Mouse (Mus musculus) splenic B cell, adult 2 months (primary cell): ENCODE measurements around the gene Zfp410.
A peak's percentile ranks its signal among the peaks of the same experiment; 100 is the strongest.

Source experiments
- DNase-seq: peaks from one replicate; pipeline ENCODE4 v3.0.0-alpha.2; 2011; ENCODE audit warnings: low read depth, low spot score
- H3K27me3 ChIP-seq: 2 replicates; pipeline ENCODE4 v1.6.1; 2012; ENCODE audit warnings: mild to moderate bottlenecking, low read length, moderate library complexity, mixed read lengths; ENCODE audit not compliant: control insufficient read depth, poor library complexity, insufficient read depth, severe bottlenecking
- H3K36me3 ChIP-seq: 2 replicates; pipeline ENCODE4 v1.6.1; 2012; ENCODE audit warnings: mild to moderate bottlenecking, low read length, moderate library complexity, mixed read lengths; ENCODE audit not compliant: control insufficient read depth, poor library complexity, insufficient read depth, severe bottlenecking

The Zfp410 gene

DNA sequence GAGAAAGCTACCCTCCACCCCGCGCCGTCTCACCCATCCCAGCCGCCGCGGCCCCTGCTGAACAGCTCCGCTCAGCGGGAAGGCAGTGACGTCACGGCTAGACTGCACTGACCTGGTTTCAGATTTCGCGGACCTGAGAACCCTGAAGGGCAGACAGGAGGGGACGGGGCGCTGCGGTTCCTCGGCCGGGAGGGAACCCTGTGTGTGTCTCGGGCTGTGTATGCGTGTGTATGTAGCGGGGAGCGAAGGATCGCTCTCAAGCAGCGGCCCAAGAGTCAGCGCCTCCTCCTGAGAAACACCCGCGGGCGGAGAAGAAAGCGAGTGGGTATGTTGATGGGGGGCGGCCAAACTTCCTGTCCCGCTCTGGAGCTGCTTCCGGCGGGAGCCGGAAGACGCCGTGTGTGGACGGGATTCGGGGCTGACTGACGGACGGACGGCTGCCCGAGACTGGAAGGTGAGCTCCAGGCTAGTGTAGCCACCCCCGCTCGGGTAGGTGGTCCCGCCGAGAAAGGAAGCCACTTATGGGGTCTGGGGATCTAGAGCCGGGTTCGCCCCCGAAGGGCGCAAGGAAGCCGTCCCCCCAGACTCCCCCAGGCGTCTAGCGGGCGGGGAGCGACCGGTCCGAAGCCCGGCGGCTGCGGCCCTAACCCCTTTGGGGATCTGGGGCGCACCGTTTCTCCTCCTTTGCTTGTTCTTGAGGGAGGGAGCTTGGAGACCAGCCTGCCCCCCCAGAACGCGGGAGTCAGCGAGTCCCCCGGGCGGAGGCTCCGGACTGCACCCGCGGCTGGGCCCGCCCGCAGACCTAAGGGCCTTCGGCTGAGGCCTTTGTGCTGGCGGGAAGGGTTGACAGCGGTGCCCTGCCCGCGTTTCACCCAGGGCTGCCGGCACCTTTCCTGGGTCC is at the start of gene Zfp410:
Gene Zfp410 (plus strand): TSS at position 132 of the 901 bp plus-strand sequence.
- Histone ChIP-seq H3K36me3 (no peaks in the 10 kb centered on the region), H3K27me3 (no peaks in the 10 kb centered on the region)
- DNase-seq: peak; percentile 76

DNA sequence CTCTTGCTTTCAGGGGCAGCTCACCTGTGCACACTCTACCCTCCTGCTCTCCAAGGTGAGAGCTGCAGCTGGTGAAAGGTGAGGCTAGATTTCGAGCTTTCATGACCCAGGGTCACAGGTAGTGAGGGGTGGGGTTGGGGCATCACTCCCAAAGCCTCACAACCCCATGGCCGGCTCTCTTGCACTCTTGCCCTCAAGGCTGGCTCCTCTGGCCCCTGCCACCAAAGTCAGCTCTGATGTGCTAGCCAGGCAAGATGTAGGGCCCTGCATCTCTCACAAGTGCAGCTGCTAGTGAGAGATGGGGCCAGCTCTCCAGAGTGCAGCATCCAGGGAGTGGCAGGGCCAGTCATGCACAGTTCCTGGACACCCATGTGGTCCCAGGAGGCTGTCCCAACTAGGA is 49.4 kb upstream of the Zfp410 start:
- Histone ChIP-seq H3K36me3 (no peaks in the 10 kb centered on the region), H3K27me3 (no peaks in the 10 kb centered on the region)
- no peak for DNase-seq

DNA sequence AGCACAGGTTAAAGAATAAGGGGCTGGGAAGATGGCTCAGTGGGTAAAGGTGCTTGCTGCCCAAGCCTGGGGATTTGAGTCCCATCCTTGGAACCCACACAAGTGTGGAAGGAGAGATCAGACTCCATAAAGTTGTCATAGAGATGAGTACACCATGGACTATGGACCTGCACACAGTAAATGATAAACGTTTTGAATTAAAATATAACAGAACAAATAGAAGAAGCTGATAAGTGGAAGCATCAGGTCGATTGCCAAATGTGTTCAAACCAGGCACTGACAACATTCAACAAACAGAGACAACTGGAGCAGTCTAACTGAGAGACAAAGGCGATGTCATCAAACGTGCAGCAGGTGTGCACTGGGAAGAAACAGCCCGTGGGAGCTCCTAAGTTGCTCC is 43.3 kb upstream of the Zfp410 start:
- no peaks in the 10 kb centered on the region for H3K36me3 ChIP-seq

GRCm38 (mm10) chr12:84275288-84275687 is 41.4 kb upstream of the Zfp410 start:
- peak; percentile 34 for DNase-seq
- no peaks in the 10 kb centered on the region for H3K27me3 ChIP-seq
- no peaks in the 10 kb centered on the region for H3K36me3 ChIP-seq

More for the DNA sequence above, 43.3 kb upstream of the Zfp410 start:
- no peaks in the 10 kb centered on the region for H3K27me3 ChIP-seq
- no peak for DNase-seq

GRCm38 (mm10) chr12:84276288-84276687 is 40.4 kb upstream of the Zfp410 start:
- no peaks in the 10 kb centered on the region for H3K36me3 ChIP-seq
- no peaks in the 10 kb centered on the region for H3K27me3 ChIP-seq
- no peak for DNase-seq

DNA sequence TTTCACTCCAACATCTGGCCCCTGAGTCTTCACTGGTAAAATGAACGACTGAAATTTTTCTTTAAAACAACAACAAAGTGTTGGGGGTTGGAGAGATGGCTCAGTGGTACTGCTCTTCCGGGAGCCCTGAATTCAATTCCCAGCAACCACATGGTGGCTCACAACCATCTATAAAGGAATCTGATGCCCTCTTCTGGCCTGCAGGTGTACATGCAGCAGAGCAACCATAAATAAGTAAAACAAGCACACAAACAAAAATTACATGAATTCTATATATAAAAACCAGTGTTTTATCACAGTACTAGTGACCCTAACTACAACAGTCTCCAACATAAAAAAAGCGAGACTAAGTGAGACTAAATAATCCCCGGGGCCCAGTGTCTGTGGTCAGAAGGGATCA is 39.9 kb upstream of the Zfp410 start:
- no peak for DNase-seq
- Histone ChIP-seq H3K36me3 (no peaks in the 10 kb centered on the region), H3K27me3 (no peaks in the 10 kb centered on the region)

DNA sequence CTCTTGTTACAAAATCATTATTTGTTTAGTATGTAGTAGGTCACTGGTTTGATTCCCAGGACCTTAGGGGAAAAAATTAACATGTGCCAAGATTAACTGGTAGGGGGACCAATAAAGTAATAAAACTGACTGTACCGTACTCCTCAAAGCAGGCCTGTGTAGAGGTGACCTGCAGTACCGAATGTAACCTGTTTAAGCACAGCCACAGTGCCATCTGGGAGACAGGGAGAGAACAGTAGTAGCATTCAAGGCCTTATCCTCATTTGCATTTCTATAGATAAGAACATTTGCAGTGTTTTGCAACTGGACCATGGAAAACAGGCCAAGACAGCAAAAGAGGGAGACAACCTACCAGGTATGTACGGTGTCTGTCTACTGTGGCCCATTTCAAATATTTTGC is 38.8 kb upstream of the Zfp410 start:
- Histone ChIP-seq H3K36me3 (no peaks in the 10 kb centered on the region), H3K27me3 (no peaks in the 10 kb centered on the region)
- DNase-seq: no peak

DNA sequence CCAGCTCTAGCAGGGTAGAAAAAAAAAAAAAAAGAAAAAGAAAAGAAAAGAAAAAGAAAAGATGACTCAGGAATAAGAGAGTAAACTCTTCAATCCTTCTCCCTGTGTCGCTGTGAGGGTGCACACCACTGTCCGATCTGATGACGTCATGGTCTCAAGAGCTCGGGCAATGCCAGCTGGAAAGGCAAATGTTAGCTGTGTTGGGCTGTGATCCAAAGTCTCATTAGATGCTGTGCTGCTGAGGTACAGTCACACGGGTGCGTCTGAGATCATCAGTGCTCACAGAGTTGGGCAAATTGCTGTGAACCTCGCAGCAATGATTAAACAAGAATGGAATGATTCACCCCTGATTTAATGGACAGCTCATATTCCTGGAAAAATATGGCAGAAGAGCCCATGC is 37.8 kb upstream of the Zfp410 start:
- no peaks in the 10 kb centered on the region for H3K36me3 ChIP-seq
- no peak for DNase-seq

DNA sequence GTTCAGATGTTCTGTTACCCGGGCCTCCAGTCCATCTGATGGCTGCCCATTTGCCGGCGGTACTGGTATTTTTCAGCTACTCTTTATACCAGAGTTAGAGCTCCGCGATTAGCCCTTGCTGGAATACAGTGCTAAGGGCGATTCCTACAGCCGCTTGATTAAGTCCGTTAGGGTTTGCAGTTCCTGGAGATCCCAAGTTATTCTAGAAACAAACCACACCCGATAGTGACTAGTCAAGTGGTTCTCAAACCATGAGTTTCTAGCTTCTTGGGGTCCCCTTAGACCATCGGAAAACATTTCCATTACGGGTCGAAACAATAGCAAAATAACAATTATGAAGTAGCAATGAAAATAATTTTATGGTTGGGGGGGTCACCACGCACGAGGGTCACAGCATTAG is 32.3 kb upstream of the Zfp410 start:
- no peak for DNase-seq
- Histone ChIP-seq H3K27me3 (no peaks in the 10 kb centered on the region), H3K36me3 (no peaks in the 10 kb centered on the region)

More for the DNA sequence above, 37.8 kb upstream of the Zfp410 start:
- no peaks in the 10 kb centered on the region for H3K27me3 ChIP-seq

GRCm38 (mm10) chr12:84284885-84285592 is 31.6 kb upstream of the Zfp410 start, which contains the start of gene Ptgr2:
Ptgr2 (plus strand) TSS chr12:84285232.
- H3K27me3 ChIP-seq: no peaks in the 10 kb centered on the region
- DNase-seq: peak; percentile 98
- H3K36me3 ChIP-seq: no peaks in the 10 kb centered on the region

DNA sequence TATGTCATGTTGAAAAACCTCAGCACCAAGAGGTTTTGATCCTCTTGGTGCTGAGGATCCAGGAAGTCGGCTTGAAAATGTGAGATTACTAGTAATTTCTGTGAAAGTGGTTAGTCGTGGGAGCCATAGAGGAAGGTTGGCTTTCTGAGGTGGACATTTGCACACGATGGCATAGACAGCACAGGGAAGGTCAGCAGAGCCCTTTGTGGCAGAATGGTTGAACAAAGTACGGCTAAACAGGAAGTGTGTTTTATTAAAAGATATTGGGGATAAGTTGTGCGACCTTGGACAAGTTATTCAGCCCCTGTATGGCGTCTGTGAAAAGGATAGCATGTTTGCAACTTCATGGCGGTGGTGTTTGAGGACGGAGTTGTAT is 31.1 kb upstream of the Zfp410 start:
- no peaks in the 10 kb centered on the region for H3K27me3 ChIP-seq
- no peak for DNase-seq
- H3K36me3 ChIP-seq: no peaks in the 10 kb centered on the region

GRCm38 (mm10) chr12:84288461-84288860 is 28.2 kb upstream of the Zfp410 start:
- H3K36me3 ChIP-seq: no peaks in the 10 kb centered on the region
- DNase-seq: peak; percentile 70
- H3K27me3 ChIP-seq: no peaks in the 10 kb centered on the region

DNA sequence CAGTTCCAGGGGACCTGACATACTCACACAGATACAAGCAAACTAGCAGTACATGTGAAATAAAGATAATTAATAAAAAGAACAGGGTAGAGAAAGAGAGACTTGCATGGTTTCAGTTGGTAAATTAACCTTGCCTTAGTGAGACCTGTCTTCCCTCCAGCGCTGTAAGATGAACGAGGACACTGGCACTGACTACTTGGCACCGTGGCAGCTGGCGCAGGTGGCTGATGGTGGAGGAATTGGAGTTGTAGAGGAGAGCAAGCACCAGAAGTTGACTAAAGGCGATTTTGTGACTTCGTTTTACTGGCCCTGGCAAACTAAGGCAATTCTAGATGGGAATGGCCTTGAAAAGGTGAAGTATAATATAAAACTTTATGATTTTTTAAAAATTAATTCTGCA is 18.8 kb upstream of the Zfp410 start:
- peaks cover 13% of the 10 kb centered on the region; the same call in 1 of the 2 replicates for H3K36me3 ChIP-seq
- no peak for DNase-seq

GRCm38 (mm10) chr12:84299265-84299664 is 17.4 kb upstream of the Zfp410 start:
- DNase-seq: no peak
- H3K36me3 ChIP-seq: peaks cover 15% of the 10 kb centered on the region
- H3K27me3 ChIP-seq: no peaks in the 10 kb centered on the region

More for the DNA sequence above, 18.8 kb upstream of the Zfp410 start:
- H3K27me3 ChIP-seq: no peaks in the 10 kb centered on the region

DNA sequence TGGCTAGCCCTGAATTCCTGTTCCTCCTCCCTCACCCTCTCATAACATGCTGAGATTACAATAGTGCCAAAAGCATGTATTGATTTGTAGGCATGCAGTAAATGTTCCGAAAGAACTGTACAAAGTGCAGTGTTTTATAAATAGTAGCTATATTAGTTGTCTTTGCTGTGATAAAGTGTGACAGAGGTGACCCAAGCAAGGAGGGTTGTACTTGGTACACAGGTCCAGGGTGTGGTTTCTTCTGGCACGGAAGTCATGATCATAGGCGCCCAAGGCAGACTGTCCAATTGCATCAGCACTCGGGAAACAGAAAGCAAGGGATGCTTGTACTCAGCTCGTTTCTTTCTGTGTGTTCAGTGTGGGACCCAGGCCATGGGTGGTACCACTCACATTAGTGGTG is 12.6 kb upstream of the Zfp410 start:
- Histone ChIP-seq H3K27me3 (no peaks in the 10 kb centered on the region), H3K36me3 (peaks cover 16% of the 10 kb centered on the region)
- DNase-seq: no peak
